Mouse (Mus musculus): ENCODE measurements around the gene Gm28035.

The Gm28035 gene

GRCm38 (mm10) chr2:30237881-30238280 is 2.5 kb upstream of the Gm28035 start:
- ATAC-seq (ENCODE audit: insufficient number of reproducible peaks, low FRiP score, low TSS enrichment) = peak; percentile 62

DNA sequence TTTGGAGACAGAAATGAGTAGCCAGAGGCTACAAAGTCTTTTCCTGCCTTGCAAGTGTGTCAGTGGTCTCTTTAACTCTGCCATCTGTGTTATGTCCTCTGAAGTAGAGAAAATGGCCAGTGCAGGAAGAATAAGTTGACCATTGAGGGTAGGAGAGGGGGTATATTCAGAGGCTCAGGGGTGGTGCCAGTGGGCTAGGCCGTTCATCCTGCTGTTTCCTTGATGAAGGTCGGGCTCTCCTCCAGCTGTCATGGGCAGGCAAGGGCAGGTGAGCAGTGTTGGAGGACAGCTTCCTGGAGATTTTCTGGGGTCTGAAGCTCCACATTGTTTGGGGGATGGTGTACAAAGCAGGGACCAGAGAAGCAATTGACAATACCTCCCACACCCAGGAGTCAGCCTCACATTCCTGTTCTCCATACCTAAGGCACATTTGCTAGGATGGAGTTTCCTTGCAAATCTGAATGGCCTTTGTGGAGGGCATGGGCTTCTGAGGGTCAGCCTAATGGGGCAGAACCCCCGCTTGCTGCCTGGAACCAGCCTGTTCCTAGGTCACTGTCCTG is 1.4 kb upstream of the Gm28035 start:
- ATAC-seq (ENCODE audit: insufficient number of reproducible peaks, low FRiP score, low TSS enrichment) = no peak

DNA sequence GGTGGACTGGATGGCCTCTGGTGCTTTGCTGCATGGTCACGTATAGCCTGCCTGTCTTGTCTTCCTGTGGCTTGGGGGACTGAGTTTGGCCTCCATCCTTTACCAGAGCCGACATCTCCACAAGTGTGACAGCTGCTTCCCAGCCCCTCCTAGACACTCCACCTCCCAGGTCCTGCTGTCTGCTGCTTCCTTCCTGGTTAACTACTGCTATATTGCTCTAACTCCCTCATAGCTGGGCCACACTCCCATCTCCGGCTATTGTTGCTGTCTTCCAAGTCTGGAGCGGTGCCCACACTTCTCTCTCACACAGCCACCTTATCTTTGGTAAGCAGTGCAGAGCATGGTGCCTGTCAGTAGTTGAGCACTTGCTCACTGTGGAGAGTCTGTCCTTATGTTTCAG is 590 bp upstream of the Gm28035 start:
- ATAC-seq (ENCODE audit: insufficient number of reproducible peaks, low FRiP score, low TSS enrichment) = no peak

DNA sequence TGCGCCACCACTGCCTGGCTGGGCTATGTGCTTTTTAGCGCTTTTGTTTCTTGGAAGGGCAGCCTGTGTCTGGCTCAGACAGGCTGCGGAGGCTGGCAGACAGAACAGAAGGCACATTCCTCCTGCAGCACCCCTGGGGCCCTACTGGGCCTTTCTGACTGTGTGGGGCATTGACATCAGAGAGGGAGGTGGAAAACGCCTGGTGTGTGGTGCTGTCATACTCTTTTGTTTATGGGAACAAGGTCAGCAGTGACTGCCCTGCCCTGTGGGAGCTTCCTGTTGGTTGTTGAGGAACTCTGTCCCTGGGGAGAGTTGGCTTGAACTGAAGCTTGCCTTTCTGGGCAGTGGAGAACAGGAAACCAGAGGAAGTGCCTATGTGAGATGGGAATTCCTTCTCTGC is 2.1 kb downstream of the Gm28035 start:
- ATAC-seq (ENCODE audit: insufficient number of reproducible peaks, low FRiP score, low TSS enrichment) = peak; percentile 50; the same call in 1 of the 2 replicates

DNA sequence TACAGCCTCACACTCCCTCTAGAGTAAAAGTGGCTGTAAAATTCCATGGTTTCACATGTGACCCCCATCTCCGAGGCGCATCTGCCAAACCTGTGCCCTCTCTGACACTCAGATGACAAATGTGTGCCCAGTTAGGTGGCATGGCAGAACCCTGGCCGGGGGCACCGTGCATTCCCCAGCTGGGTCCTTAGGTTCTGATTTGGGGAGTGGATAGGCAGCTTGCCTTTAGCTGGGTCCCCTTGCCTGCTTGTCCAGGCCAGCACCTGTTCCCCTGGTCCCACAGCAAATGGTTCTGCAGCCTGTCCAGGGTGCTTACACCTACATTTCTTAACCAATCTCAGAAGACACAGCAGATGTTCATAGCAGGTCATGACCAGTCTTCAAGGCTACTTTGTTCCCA is 3.0 kb downstream of the Gm28035 start:
- ATAC-seq (ENCODE audit: insufficient number of reproducible peaks, low FRiP score, low TSS enrichment) = no peak

- no peak for ATAC-seq (ENCODE audit: insufficient number of reproducible peaks, low FRiP score, low TSS enrichment)
These were observed 4.3 kb downstream of the Gm28035 start for GRCm38 (mm10) chr2:30244595-30245178.

GRCm38 (mm10) chr2:30247036-30247435 is 6.7 kb downstream of the Gm28035 start:
- no peak for ATAC-seq (ENCODE audit: insufficient number of reproducible peaks, low FRiP score, low TSS enrichment)

DNA sequence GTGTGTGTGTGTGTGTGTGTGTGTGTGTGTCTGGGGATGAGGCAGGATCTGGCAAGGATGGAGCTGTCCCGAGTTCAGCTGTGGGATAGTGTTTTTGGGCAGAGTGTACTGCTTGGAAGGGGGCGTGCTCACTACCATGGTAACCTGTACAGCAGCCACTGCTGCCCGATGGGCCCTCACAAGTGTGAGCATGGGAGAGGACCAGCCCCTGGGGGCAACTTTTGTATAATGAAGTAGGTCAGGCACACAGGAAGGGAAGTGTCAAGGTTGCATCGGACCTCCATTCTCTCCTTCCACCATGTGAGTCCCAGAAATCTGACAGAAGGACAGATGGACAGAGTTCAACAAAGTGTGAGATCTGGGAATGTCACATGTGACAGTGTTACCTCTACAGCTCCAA is 7.3 kb downstream of the Gm28035 start:
- ATAC-seq (ENCODE audit: insufficient number of reproducible peaks, low FRiP score, low TSS enrichment) = no peak

DNA sequence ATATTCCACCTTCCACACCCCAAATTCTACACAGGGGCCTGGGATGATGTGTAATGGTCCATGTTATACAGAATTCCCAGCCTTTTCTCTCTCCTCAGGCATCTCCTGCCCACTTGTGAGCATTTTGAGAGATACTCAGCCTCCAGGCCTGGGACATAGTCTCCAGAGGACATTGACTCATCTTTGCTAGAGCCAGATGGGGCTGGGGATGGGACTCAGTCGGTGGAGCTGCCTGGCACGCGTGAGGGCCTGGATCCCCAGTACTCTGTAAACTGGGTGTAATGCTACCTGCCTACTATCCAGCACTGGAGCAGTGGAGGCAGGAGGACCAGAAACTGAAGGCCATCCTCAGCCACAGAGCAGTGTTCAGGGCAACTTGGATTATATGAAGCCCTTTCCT is 8.8 kb downstream of the Gm28035 start:
- no peak for ATAC-seq (ENCODE audit: insufficient number of reproducible peaks, low FRiP score, low TSS enrichment)

- no peak for ATAC-seq (ENCODE audit: insufficient number of reproducible peaks, low FRiP score, low TSS enrichment)
These were observed 10.1 kb downstream of the Gm28035 start for GRCm38 (mm10) chr2:30250166-30251128.

GRCm38 (mm10) chr2:30251417-30252104 is 11.2 kb downstream of the Gm28035 start:
- no peak for ATAC-seq (ENCODE audit: insufficient number of reproducible peaks, low FRiP score, low TSS enrichment)

- no peak for ATAC-seq (ENCODE audit: insufficient number of reproducible peaks, low FRiP score, low TSS enrichment)
These were observed 12.2 kb downstream of the Gm28035 start for GRCm38 (mm10) chr2:30252521-30252920.

DNA sequence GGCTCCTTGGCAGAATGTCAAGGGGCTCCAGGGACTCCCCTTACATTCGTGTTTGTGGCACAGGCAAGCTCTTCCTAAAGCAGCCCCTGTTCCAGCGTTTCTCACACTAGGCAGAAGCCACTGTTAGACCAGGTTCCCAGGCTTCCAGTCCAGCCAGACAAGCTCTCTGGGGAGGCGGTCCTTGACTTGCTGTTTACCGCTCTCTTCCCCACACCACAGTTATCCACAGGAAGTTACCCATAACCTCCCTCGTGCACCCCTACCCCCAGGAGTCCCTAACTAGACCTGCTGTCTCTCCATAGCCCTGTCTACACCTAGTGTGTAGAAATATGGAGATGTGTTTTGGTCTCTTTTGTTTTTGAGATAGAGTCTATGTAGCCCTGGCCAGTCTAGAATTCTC is 13.4 kb downstream of the Gm28035 start:
- ATAC-seq (ENCODE audit: insufficient number of reproducible peaks, low FRiP score, low TSS enrichment) = no peak

DNA sequence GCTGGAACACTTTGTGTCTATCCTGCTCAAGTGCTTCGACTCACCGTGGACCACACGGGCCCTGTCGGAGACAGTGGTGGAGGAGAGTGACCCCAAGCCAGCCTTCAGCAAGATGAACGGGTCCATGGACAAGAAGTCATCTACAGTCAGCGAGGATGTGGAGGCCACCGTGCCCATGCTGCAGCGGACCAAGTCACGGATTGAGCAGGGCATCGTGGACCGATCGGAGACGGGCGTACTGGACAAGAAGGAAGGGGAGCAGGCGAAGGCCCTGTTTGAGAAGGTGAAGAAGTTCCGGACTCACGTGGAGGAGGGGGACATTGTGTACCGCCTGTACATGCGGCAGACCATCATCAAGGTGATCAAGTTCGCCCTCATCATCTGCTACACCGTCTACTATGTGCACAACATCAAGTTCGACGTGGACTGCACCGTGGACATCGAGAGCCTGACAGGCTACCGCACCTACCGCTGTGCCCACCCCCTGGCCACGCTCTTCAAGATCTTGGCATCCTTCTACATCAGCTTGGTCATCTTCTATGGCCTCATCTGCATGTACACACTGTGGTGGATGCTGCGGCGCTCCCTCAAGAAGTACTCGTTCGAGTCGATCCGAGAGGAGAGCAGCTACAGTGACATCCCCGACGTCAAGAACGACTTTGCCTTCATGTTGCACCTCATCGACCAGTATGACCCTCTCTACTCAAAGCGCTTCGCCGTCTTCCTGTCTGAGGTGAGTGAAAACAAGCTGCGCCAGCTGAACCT is 15.4 kb downstream of the Gm28035 start:
- no peak for ATAC-seq (ENCODE audit: insufficient number of reproducible peaks, low FRiP score, low TSS enrichment)

DNA sequence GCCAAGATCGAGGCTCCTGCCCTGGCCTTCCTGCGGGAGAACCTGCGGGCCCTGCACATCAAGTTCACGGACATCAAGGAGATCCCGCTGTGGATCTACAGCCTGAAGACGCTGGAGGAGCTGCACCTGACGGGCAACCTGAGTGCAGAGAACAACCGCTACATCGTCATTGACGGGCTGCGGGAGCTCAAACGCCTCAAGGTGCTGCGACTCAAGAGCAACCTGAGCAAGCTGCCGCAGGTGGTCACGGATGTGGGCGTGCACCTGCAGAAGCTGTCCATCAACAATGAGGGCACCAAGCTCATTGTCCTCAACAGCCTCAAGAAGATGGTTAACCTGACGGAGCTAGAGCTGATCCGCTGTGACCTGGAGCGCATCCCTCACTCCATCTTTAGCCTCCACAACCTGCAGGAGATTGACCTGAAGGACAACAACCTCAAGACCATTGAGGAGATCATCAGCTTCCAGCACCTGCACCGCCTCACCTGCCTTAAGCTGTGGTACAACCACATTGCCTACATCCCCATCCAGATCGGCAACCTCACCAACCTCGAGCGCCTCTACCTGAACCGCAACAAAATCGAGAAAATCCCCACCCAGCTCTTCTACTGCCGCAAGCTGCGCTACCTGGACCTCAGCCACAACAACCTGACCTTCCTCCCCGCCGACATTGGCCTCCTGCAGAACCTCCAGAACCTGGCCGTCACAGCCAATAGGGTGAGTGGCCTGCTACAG is 16.4 kb downstream of the Gm28035 start:
- no peak for ATAC-seq (ENCODE audit: insufficient number of reproducible peaks, low FRiP score, low TSS enrichment)

DNA sequence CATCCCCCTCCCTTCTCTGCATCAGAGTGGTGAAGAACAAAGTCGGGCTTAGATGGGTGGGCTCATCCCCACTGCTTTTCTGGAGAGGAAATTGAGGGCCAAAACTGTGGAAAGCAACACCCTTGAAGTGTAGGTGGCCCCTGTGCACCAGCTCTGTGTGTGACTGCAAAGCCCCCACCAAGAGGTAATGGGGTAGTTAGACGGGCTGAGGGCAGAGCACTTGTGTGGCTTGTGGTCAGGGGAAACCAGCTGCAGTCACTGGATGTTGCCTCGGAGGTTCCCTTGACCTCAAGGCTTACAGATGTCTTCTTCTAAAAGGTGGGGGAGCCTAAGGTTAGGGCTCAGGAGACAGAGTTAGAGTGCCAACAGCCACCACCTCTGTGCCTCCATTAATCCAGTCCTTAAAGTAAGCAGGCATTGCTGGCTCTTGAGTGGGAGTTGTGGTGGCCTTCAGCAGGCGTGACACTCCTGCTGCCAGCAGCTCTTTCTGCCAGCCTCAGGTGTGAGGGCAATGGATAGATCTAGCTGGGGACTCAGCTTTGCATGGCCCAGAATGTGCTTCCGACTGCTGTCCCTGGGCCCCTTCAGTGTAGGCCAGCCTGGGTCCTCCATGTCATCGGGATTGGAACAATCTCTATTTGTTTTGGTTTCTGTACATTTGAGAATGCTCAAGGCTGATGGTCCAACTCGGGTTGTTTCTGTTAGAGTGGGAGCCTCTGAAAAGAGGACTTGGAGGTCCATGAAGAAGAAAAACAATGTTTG is 17.5 kb downstream of the Gm28035 start:
- no peak for ATAC-seq (ENCODE audit: insufficient number of reproducible peaks, low FRiP score, low TSS enrichment)

- no peak for ATAC-seq (ENCODE audit: insufficient number of reproducible peaks, low FRiP score, low TSS enrichment)
These were observed 18.2 kb downstream of the Gm28035 start for GRCm38 (mm10) chr2:30258600-30258999.

GRCm38 (mm10) chr2:30259131-30260064 is 19.0 kb downstream of the Gm28035 start:
- ATAC-seq (ENCODE audit: insufficient number of reproducible peaks, low FRiP score, low TSS enrichment) = no peak

All from cerebellum, adult (tissue).